Mouse (Mus musculus) megakaryocyte progenitor cell, adult 5-6 weeks (primary cell): ENCODE measurements at regions not wholly inside any gene's neighbourhood (a gene's known extent, or its start where the extent isn't known, plus 50 kb on each side); places are given as distances from the start of the nearest gene placed in this dataset.
"Not testable (repeated sequence)": the region's sequence is repeated elsewhere in the genome, so short reads cannot be mapped to it uniquely, and the experiment has no call there.

Experiments used
- ATAC-seq: replicated peaks from 2 replicates; pipeline ENCODE4 v1.8.0; 2016; ENCODE audit warnings: mild to moderate bottlenecking, moderate TSS enrichment, inconsistent platforms; ENCODE audit not compliant: poor library complexity

- ATAC-seq, result no peak
Measured at GRCm38 (mm10) chr12:113332226-113332625, 146.5 kb downstream of the Tmem121 start.

GRCm38 (mm10) chr12:113333399-113333798 is 147.7 kb downstream of the Tmem121 start:
- no peak for ATAC-seq

DNA sequence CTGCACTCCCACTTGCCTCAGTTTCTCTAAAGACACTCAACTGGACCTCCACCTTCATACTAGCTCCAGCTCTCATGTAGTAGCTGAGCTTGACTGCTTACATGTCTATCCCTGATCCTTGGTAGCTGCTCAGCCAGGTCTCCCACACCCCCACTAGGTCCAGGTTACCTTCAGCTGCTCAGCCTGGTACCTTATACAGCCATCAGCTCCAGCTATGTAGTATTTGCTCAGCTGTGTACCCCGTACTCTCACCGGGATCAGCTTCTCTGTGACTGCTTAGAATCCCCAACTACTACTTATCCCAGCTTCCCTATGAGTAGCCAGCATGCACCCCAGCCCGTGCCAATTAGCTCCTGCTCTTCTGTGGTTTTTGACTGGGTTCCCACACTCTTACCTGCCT is 148.1 kb downstream of the Tmem121 start:
- ATAC-seq, result not testable (repeated sequence)

- ATAC-seq, result no peak
Measured at GRCm38 (mm10) chr12:113337271-113337670, 151.5 kb downstream of the Tmem121 start.

DNA sequence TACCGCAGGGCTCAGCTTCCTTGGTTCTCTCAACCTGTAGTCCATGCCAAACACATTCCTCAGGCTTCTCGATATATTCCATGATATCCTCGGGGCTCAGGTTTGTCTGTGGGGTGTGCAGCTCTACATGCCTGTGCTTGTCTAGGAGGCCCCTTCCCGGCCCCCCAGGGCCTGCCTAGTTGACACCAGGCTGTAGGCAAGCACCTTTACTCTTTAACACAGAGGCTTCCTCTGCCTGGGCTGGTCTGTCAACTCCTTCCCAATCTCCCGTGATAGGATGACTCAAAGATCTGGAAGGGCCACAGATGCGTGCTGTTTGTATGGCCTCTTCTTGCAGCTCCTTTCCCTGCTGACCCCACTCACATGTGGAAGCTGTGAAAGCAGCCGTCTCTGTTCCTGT is 150.4 kb upstream of the Adam6b start:
- ATAC-seq, result no peak

DNA sequence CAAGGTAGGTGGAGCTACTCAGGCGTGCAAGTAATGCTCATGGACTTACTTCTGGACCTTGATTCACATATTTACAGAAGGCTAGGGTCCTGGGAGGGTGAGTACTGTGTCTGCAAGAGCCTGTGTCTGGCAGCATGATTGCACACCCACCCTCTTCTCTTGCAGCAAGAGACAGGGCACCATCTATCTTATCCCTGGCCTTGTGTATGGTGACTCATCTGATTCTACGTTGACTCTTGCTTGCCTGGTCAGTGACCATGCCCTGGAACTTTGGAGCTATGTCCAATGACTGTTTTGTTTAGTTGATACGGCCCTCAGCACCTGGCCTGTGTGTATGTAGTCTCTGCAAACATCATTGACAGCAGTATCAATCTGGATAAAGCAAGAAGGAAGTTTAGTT is 148.3 kb upstream of the Adam6b start:
- ATAC-seq, result no peak

- ATAC-seq, result no peak
Measured at GRCm38 (mm10) chr12:113355132-113355531, 134.2 kb upstream of the Adam6b start.

- ATAC-seq, result no peak
Measured at GRCm38 (mm10) chr12:113358077-113358476, 131.2 kb upstream of the Adam6b start.

GRCm38 (mm10) chr12:113360032-113360431 is 129.3 kb upstream of the Adam6b start:
- ATAC-seq, result no peak

DNA sequence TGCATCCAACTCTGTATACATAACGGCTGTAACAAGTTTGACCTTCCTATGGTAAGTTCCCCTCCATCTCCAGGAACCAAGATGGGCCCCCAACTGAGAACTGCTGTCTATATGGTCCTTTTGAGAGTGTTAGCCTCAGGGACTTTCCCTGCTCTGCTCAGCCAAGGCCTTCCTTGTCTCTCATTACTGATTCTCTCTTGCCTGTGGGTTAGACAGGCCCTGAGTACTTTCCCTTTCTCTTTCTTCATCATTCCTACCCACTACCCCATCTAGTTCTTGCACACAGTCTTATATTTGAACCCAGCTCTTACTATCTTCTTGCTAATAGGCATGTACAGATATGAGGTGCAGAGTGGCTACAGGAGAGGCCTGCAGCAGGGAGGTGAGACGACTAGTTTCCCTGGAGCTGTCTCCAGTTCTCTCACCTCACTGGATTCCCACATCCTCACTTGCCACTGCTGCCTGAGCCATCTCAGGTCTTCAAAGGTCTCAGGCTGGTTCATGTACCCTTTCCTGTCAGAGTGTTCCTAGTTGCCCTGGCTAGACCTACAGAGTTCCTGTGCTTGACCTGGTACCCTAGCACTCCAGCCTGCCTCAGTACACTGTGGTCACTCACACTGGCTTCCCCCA is 126.8 kb upstream of the Adam6b start:
- 0 out of 2 replicates have a peak, but pooled peaks have one; percentile 4 for ATAC-seq

- ATAC-seq, result no peak
Measured at GRCm38 (mm10) chr12:113364023-113364422, 125.3 kb upstream of the Adam6b start.

GRCm38 (mm10) chr12:113364437-113364836 is 124.9 kb upstream of the Adam6b start:
- no peak for ATAC-seq

- no peak for ATAC-seq
Measured at GRCm38 (mm10) chr12:113365783-113366182, 123.5 kb upstream of the Adam6b start.

- no peak for ATAC-seq
Measured at GRCm38 (mm10) chr12:113366394-113366793, 122.9 kb upstream of the Adam6b start.

DNA sequence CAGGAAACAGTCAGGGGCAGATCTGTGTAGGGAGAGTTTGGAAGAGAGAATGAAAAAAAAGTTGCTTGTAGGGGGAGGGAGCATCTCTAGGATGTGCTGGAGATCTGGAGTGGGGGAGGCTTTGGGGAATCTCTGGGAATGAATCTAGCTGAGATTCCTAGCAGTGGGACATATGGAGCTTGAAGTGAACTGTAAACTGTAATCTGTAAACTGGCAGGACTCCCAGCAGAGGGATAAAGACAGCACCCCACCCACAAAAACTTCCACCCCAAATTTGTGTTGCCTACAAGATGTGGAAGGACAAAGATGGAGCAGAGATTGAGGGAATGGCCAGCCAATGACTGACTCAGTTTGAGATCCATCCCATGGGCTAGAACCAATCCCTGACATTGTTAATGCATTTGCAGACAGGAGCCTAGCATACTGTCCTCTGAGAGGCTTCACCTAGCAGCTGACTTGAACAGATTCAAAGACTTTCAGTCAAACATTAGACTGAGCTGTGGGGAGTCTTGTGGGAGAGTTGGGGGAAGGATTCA is 87.7 kb upstream of the Adam6b start:
- ATAC-seq, result no peak

- peak; percentile 80 for ATAC-seq
Measured at GRCm38 (mm10) chr12:113402823-113403222, 86.5 kb upstream of the Adam6b start.

GRCm38 (mm10) chr12:113411113-113411512 is 78.2 kb upstream of the Adam6b start:
- ATAC-seq, result no peak

- ATAC-seq, result peak; percentile 61
Measured at GRCm38 (mm10) chr12:113413996-113414395, 75.3 kb upstream of the Adam6b start.

GRCm38 (mm10) chr12:113417521-113417920 is 71.8 kb upstream of the Adam6b start:
- ATAC-seq, result no peak

GRCm38 (mm10) chr12:113418731-113419402 is 70.4 kb upstream of the Adam6b start:
- no peak for ATAC-seq

- ATAC-seq, result no peak
Measured at GRCm38 (mm10) chr12:113420721-113421305, 68.5 kb upstream of the Adam6b start.
